Mouse (Mus musculus) myocyte (in vitro differentiated cells): ENCODE measurements around the gene Dus1l. TPM values are rescaled to one million over a fixed set of nuclear protein-coding genes. Genes with fewer than 3 reads are reported as not detected.
A peak's percentile ranks its signal among the peaks of the same experiment; 100 is the strongest.
"Not testable (repeated sequence)": the region's sequence is repeated elsewhere in the genome, so short reads cannot be mapped to it uniquely, and the experiment has no call there.

Experiments
- H3K27me3 ChIP-seq: one replicate; pipeline ENCODE4 v1.6.1; 2011; ENCODE audit not compliant: control insufficient read depth, insufficient read depth, insufficient read length
- H3K36me3 ChIP-seq: one replicate; pipeline ENCODE4 v1.6.1; 2011; ENCODE audit not compliant: control insufficient read depth, insufficient read depth
- H3K4me2 ChIP-seq: one replicate; pipeline ENCODE4 v1.6.1; 2011; ENCODE audit warnings: low read depth, control low read depth
- H3K4me3 ChIP-seq: one replicate; pipeline ENCODE4 v1.5.1; 2011; ENCODE audit warnings: mild to moderate bottlenecking, control low read depth, moderate library complexity
- H3K79me2 ChIP-seq: one replicate; pipeline ENCODE4 v1.6.1; 2011; ENCODE audit not compliant: control insufficient read depth, insufficient read depth
- H3ac ChIP-seq: one replicate; pipeline ENCODE4 v1.6.1; 2011; ENCODE audit not compliant: control insufficient read depth, insufficient read length
- CEBPB ChIP-seq: IDR thresholded peaks from 2 replicates; pipeline ENCODE4 v1.6.1; 2011; ENCODE audit warnings: mild to moderate bottlenecking, moderate library complexity; ENCODE audit not compliant: poor library complexity, insufficient read depth, severe bottlenecking
- E2F4 ChIP-seq: IDR thresholded peaks from one replicate; pipeline ENCODE4 v1.6.1; 2011; ENCODE audit warnings: mild to moderate bottlenecking, control low read depth, moderate library complexity; ENCODE audit not compliant: insufficient read depth
- MAX ChIP-seq: IDR thresholded peaks from one replicate; pipeline ENCODE4 v1.6.1; 2011; ENCODE audit warnings: low read depth, mild to moderate bottlenecking, control low read depth
- MYOD1 ChIP-seq, 3 experiments: IDR thresholded peaks; one replicate each; pipeline ENCODE4 v1.6.1; 2011; ENCODE audit warnings: control low read depth in 2 of 3, low read depth in 2 of 3, mild to moderate bottlenecking in 2 of 3, moderate library complexity in 1 of 3; ENCODE audit not compliant: insufficient read length in 2 of 3, control insufficient read depth in 1 of 3
- MYOG ChIP-seq, 3 experiments: IDR thresholded peaks; one replicate each; pipeline ENCODE4 v1.6.1; 2011; ENCODE audit warnings: control low read depth in 2 of 3, low read depth in 2 of 3, mild to moderate bottlenecking in 2 of 3; ENCODE audit not compliant: insufficient read length in 2 of 3, control insufficient read depth in 1 of 3, insufficient read depth in 1 of 3
- POLR2A ChIP-seq: IDR thresholded peaks from one replicate; pipeline ENCODE4 v1.6.1; 2011; ENCODE audit warnings: low read depth, mild to moderate bottlenecking, control low read depth, moderate library complexity; ENCODE audit not compliant: insufficient read length
- POLR2AphosphoS2 ChIP-seq: IDR thresholded peaks from one replicate; pipeline ENCODE4 v1.6.1; 2011; ENCODE audit warnings: low read depth, control low read depth; ENCODE audit not compliant: insufficient read length
- REST ChIP-seq: IDR thresholded peaks from one replicate; pipeline ENCODE4 v1.6.1; 2011; ENCODE audit warnings: mild to moderate bottlenecking, control low read depth, moderate library complexity; ENCODE audit not compliant: insufficient read depth, insufficient read length
- SRF ChIP-seq: IDR thresholded peaks from one replicate; pipeline ENCODE4 v1.6.1; 2011; ENCODE audit warnings: low read depth; ENCODE audit not compliant: control insufficient read depth, insufficient read length
- TCF12 ChIP-seq: IDR thresholded peaks from one replicate; pipeline ENCODE4 v1.6.1; 2011; ENCODE audit warnings: mild to moderate bottlenecking, control low read depth; ENCODE audit not compliant: poor library complexity, insufficient read depth, severe bottlenecking
- TCF3 ChIP-seq: IDR thresholded peaks from one replicate; pipeline ENCODE4 v1.6.1; 2011; ENCODE audit warnings: low read depth, control low read depth; ENCODE audit not compliant: insufficient read length
- USF1 ChIP-seq: IDR thresholded peaks from one replicate; pipeline ENCODE4 v1.6.1; 2011; ENCODE audit warnings: low read depth, mild to moderate bottlenecking, control low read depth, moderate library complexity
- polyA plus RNA-seq: library from polyadenylated mRNA; unstranded; fragments of >200 nt; fragmentation: generic; extraction: Trizol; gene quantifications from one replicate; pipeline ENCODE4 v1.2.1, GENCODE M21; 2012; ENCODE audit warnings: missing spikeins

Dus1l gene
- polyA plus RNA-seq, 1 experiment: 58.3 TPM

GRCm38 (mm10) chr11:120783426-120784063, 12.7 kb downstream of the Dus1l start:
- Histone ChIP-seq H3K4me2 (peak overlapping the region; percentile 91), H3K79me2 (peaks cover 17% of the 10 kb centered on the region), H3ac (peak overlapping the region; percentile 76), H3K36me3 (peaks cover 11% of the 10 kb centered on the region), H3K27me3 (no peaks in the 10 kb centered on the region), H3K4me3 (peak overlapping the region; percentile 39)
- TF ChIP-seq USF1 (no peak), MYOG (IDR thresholded peaks at IDR 0.05; ENCODE audit: control insufficient read depth in 1 of 3, insufficient read depth in 1 of 3, insufficient read length in 2 of 3, low read depth in 2 of 3) (peak in 1 of 3 experiments; percentile 13), POLR2A (no peak), TCF3 (no peak), POLR2AphosphoS2 (no peak), TCF12 (no peak), SRF (no peak)

- H3K4me3 ChIP-seq, H3K4me2 ChIP-seq, H3ac ChIP-seq, H3K36me3 ChIP-seq, H3K27me3 ChIP-seq: not testable (repeated sequence)
- H3K79me2 ChIP-seq: peaks cover 17% of the 10 kb centered on the region
Measured at GRCm38 (mm10) chr11:120781361-120781760, 14.8 kb downstream of the Dus1l start.

GRCm38 (mm10) chr11:120779876-120780275, 16.3 kb downstream of the Dus1l start:
- no peak for TF ChIP-seq SRF
- no peak for TF ChIP-seq TCF12
- no peak for TF ChIP-seq MYOG (IDR thresholded peaks at IDR 0.05; ENCODE audit: control insufficient read depth in 1 of 3, insufficient read depth in 1 of 3, insufficient read length in 2 of 3, low read depth in 2 of 3)
- no peak for TF ChIP-seq USF1
- no peak for TF ChIP-seq MAX
- no peak for TF ChIP-seq REST
- no peak for TF ChIP-seq POLR2A
- no peak for TF ChIP-seq E2F4
- TF ChIP-seq TCF3: no peak
- no peak for TF ChIP-seq POLR2AphosphoS2
- TF ChIP-seq CEBPB: no peak
- no peak for TF ChIP-seq MYOD1 (IDR thresholded peaks at IDR 0.05; ENCODE audit: control insufficient read depth in 1 of 3, insufficient read length in 2 of 3, low read depth in 2 of 3)
- Histone ChIP-seq H3K4me3 (no peak overlapping the region), H3K4me2 (no peak overlapping the region), H3K27me3 (no peaks in the 10 kb centered on the region), H3K79me2 (peaks cover 6% of the 10 kb centered on the region), H3K36me3 (no peaks in the 10 kb centered on the region), H3ac (no peak overlapping the region)

GRCm38 (mm10) chr11:120777123-120777522, 19.1 kb downstream of the Dus1l start:
- no peaks in the 10 kb centered on the region for H3K27me3 ChIP-seq
- TF ChIP-seq E2F4 (no peak), REST (no peak), MYOG (IDR thresholded peaks at IDR 0.05; ENCODE audit: control insufficient read depth in 1 of 3, insufficient read depth in 1 of 3, insufficient read length in 2 of 3, low read depth in 2 of 3) (no peak), SRF (no peak), POLR2AphosphoS2 (no peak), MYOD1 (IDR thresholded peaks at IDR 0.05; ENCODE audit: control insufficient read depth in 1 of 3, insufficient read length in 2 of 3, low read depth in 2 of 3) (no peak), TCF3 (no peak), MAX (no peak)
- H3ac ChIP-seq: no peak overlapping the region
- no peak overlapping the region for H3K4me3 ChIP-seq
- H3K4me2 ChIP-seq: peak overlapping the region; percentile 40
- H3K79me2 ChIP-seq: no peaks in the 10 kb centered on the region
- no peaks in the 10 kb centered on the region for H3K36me3 ChIP-seq

- no peaks in the 10 kb centered on the region for H3K36me3 ChIP-seq
- H3K4me2 ChIP-seq: peak overlapping the region; percentile 31
- H3K27me3 ChIP-seq: no peaks in the 10 kb centered on the region
- no peak overlapping the region for H3K4me3 ChIP-seq
- no peaks in the 10 kb centered on the region for H3K79me2 ChIP-seq
- H3ac ChIP-seq: no peak overlapping the region
- TF ChIP-seq E2F4 (no peak), SRF (peak; percentile 55), MYOD1 (IDR thresholded peaks at IDR 0.05; ENCODE audit: control insufficient read depth in 1 of 3, insufficient read length in 2 of 3, low read depth in 2 of 3) (peak in 1 of 3 experiments; percentile 35), USF1 (no peak), CEBPB (no peak), POLR2A (no peak), MYOG (IDR thresholded peaks at IDR 0.05; ENCODE audit: control insufficient read depth in 1 of 3, insufficient read depth in 1 of 3, insufficient read length in 2 of 3, low read depth in 2 of 3) (peak in 2 of 3 experiments; percentile 21 to 40), MAX (peak; percentile 35)
Measured at GRCm38 (mm10) chr11:120775774-120776469, 20.3 kb downstream of the Dus1l start.
